Mouse (Mus musculus) myocyte (in vitro differentiated cells): ENCODE results near the gene Parl. TPM values are rescaled to one million over a fixed set of nuclear protein-coding genes. Genes with fewer than 3 reads are reported as not detected.

ENCODE experiments used
- H3K27me3 ChIP-seq: one replicate; pipeline ENCODE4 v1.6.1; 2011; ENCODE audit not compliant: control insufficient read depth, insufficient read depth, insufficient read length
- H3K36me3 ChIP-seq: one replicate; pipeline ENCODE4 v1.6.1; 2011; ENCODE audit not compliant: control insufficient read depth, insufficient read depth
- H3K4me2 ChIP-seq: one replicate; pipeline ENCODE4 v1.6.1; 2011; ENCODE audit warnings: low read depth, control low read depth
- H3K4me3 ChIP-seq: one replicate; pipeline ENCODE4 v1.5.1; 2011; ENCODE audit warnings: mild to moderate bottlenecking, control low read depth, moderate library complexity
- H3K79me2 ChIP-seq: one replicate; pipeline ENCODE4 v1.6.1; 2011; ENCODE audit not compliant: control insufficient read depth, insufficient read depth
- H3ac ChIP-seq: one replicate; pipeline ENCODE4 v1.6.1; 2011; ENCODE audit not compliant: control insufficient read depth, insufficient read length
- CEBPB ChIP-seq: IDR thresholded peaks from 2 replicates; pipeline ENCODE4 v1.6.1; 2011; ENCODE audit warnings: mild to moderate bottlenecking, moderate library complexity; ENCODE audit not compliant: poor library complexity, insufficient read depth, severe bottlenecking
- E2F4 ChIP-seq: IDR thresholded peaks from one replicate; pipeline ENCODE4 v1.6.1; 2011; ENCODE audit warnings: mild to moderate bottlenecking, control low read depth, moderate library complexity; ENCODE audit not compliant: insufficient read depth
- MAX ChIP-seq: IDR thresholded peaks from one replicate; pipeline ENCODE4 v1.6.1; 2011; ENCODE audit warnings: low read depth, mild to moderate bottlenecking, control low read depth
- MYOD1 ChIP-seq, 3 experiments: IDR thresholded peaks; one replicate each; pipeline ENCODE4 v1.6.1; 2011; ENCODE audit warnings: control low read depth in 2 of 3, low read depth in 2 of 3, mild to moderate bottlenecking in 2 of 3, moderate library complexity in 1 of 3; ENCODE audit not compliant: insufficient read length in 2 of 3, control insufficient read depth in 1 of 3
- MYOG ChIP-seq, 3 experiments: IDR thresholded peaks; one replicate each; pipeline ENCODE4 v1.6.1; 2011; ENCODE audit warnings: control low read depth in 2 of 3, low read depth in 2 of 3, mild to moderate bottlenecking in 2 of 3; ENCODE audit not compliant: insufficient read length in 2 of 3, control insufficient read depth in 1 of 3, insufficient read depth in 1 of 3
- POLR2A ChIP-seq: IDR thresholded peaks from one replicate; pipeline ENCODE4 v1.6.1; 2011; ENCODE audit warnings: low read depth, mild to moderate bottlenecking, control low read depth, moderate library complexity; ENCODE audit not compliant: insufficient read length
- POLR2AphosphoS2 ChIP-seq: IDR thresholded peaks from one replicate; pipeline ENCODE4 v1.6.1; 2011; ENCODE audit warnings: low read depth, control low read depth; ENCODE audit not compliant: insufficient read length
- REST ChIP-seq: IDR thresholded peaks from one replicate; pipeline ENCODE4 v1.6.1; 2011; ENCODE audit warnings: mild to moderate bottlenecking, control low read depth, moderate library complexity; ENCODE audit not compliant: insufficient read depth, insufficient read length
- SRF ChIP-seq: IDR thresholded peaks from one replicate; pipeline ENCODE4 v1.6.1; 2011; ENCODE audit warnings: low read depth; ENCODE audit not compliant: control insufficient read depth, insufficient read length
- TCF12 ChIP-seq: IDR thresholded peaks from one replicate; pipeline ENCODE4 v1.6.1; 2011; ENCODE audit warnings: mild to moderate bottlenecking, control low read depth; ENCODE audit not compliant: poor library complexity, insufficient read depth, severe bottlenecking
- TCF3 ChIP-seq: IDR thresholded peaks from one replicate; pipeline ENCODE4 v1.6.1; 2011; ENCODE audit warnings: low read depth, control low read depth; ENCODE audit not compliant: insufficient read length
- USF1 ChIP-seq: IDR thresholded peaks from one replicate; pipeline ENCODE4 v1.6.1; 2011; ENCODE audit warnings: low read depth, mild to moderate bottlenecking, control low read depth, moderate library complexity
- polyA plus RNA-seq: library from polyadenylated mRNA; unstranded; fragments of >200 nt; fragmentation: generic; extraction: Trizol; gene quantifications from one replicate; pipeline ENCODE4 v1.2.1, GENCODE M21; 2012; ENCODE audit warnings: missing spikeins

Parl gene
- polyA plus RNA-seq, 1 experiment: 151 TPM

GRCm38 (mm10) chr16:20325286-20325685 lies 23.1 kb upstream of the Parl start, which contains the start of gene Cyp2ab1:
Gene Cyp2ab1 (minus strand): TSS chr16:20325404.
- H3ac ChIP-seq: no peak within 1 kb of the TSS
- H3K4me3 ChIP-seq: no peak within 1 kb of the TSS
- TF ChIP-seq USF1 (no peak), MYOG (IDR thresholded peaks at IDR 0.05; ENCODE audit: control insufficient read depth in 1 of 3, insufficient read depth in 1 of 3, insufficient read length in 2 of 3, low read depth in 2 of 3) (no peak), TCF12 (no peak), CEBPB (no peak), TCF3 (no peak), POLR2A (no peak), MYOD1 (IDR thresholded peaks at IDR 0.05; ENCODE audit: control insufficient read depth in 1 of 3, insufficient read length in 2 of 3, low read depth in 2 of 3) (no peak)
- no peaks in the 10 kb centered on the region for H3K27me3 ChIP-seq
- H3K79me2 ChIP-seq: no peaks in the 10 kb centered on the region
- no peaks in the 10 kb centered on the region for H3K36me3 ChIP-seq
- peak within 1 kb of the TSS; percentile 42 for H3K4me2 ChIP-seq

- Histone ChIP-seq H3K36me3 (no peaks in the 10 kb centered on the region), H3K4me2 (peak overlapping the region; percentile 42), H3K4me3 (no peak overlapping the region), H3K27me3 (no peaks in the 10 kb centered on the region), H3K79me2 (no peaks in the 10 kb centered on the region), H3ac (no peak overlapping the region)
- TF ChIP-seq CEBPB (peak; percentile 68; the same call in 1 of the 2 replicates), E2F4 (no peak)
These were observed 21.7 kb upstream of the Parl start for GRCm38 (mm10) chr16:20323907-20324306.

DNA sequence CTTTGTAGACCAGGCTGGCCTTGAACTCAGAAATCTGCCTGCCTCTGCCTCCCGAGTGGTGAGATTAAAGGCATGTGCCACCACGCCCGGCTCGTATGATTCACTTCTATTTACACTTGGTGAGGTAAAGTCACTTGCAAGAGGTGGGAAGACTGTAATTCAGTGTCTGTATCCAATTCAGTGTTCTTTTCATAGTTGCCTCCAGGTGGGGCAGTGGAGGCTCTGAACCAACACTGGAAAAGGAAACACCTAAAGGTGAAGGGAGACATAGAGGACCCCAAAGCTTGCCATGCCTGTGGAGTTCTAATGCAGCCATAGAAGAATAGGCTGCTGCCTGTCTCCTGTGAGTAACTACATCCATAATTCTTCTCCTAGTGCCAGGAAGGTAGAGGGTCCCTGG lies 20.1 kb upstream of the Parl start:
- no peak for TF ChIP-seq CEBPB
- TF ChIP-seq MYOG (IDR thresholded peaks at IDR 0.05; ENCODE audit: control insufficient read depth in 1 of 3, insufficient read depth in 1 of 3, insufficient read length in 2 of 3, low read depth in 2 of 3): no peak
- no peak for TF ChIP-seq POLR2A
- no peak for TF ChIP-seq POLR2AphosphoS2
- TF ChIP-seq TCF12: no peak
- no peak for TF ChIP-seq TCF3
- no peak for TF ChIP-seq MAX
- TF ChIP-seq MYOD1 (IDR thresholded peaks at IDR 0.05; ENCODE audit: control insufficient read depth in 1 of 3, insufficient read length in 2 of 3, low read depth in 2 of 3): no peak
- TF ChIP-seq REST: no peak
- no peak for TF ChIP-seq E2F4
- no peak for TF ChIP-seq USF1
- TF ChIP-seq SRF: no peak
- Histone ChIP-seq H3K79me2 (no peaks in the 10 kb centered on the region), H3K27me3 (no peaks in the 10 kb centered on the region), H3K36me3 (no peaks in the 10 kb centered on the region), H3K4me2 (no peak overlapping the region), H3ac (no peak overlapping the region), H3K4me3 (no peak overlapping the region)

- TF ChIP-seq TCF12: no peak
- no peak for TF ChIP-seq SRF
- TF ChIP-seq TCF3: no peak
- TF ChIP-seq MYOG (IDR thresholded peaks at IDR 0.05; ENCODE audit: control insufficient read depth in 1 of 3, insufficient read depth in 1 of 3, insufficient read length in 2 of 3, low read depth in 2 of 3): no peak
- no peak for TF ChIP-seq MAX
- TF ChIP-seq CEBPB: no peak
- no peak for TF ChIP-seq USF1
- no peak for TF ChIP-seq REST
- no peak for TF ChIP-seq E2F4
- TF ChIP-seq MYOD1 (IDR thresholded peaks at IDR 0.05; ENCODE audit: control insufficient read depth in 1 of 3, insufficient read length in 2 of 3, low read depth in 2 of 3): no peak
- TF ChIP-seq POLR2AphosphoS2: no peak
- Histone ChIP-seq H3K79me2 (no peaks in the 10 kb centered on the region), H3K36me3 (no peaks in the 10 kb centered on the region), H3ac (no peak overlapping the region), H3K27me3 (no peaks in the 10 kb centered on the region), H3K4me2 (no peak overlapping the region), H3K4me3 (no peak overlapping the region)
These were observed 14.6 kb upstream of the Parl start for GRCm38 (mm10) chr16:20316770-20317169.

DNA sequence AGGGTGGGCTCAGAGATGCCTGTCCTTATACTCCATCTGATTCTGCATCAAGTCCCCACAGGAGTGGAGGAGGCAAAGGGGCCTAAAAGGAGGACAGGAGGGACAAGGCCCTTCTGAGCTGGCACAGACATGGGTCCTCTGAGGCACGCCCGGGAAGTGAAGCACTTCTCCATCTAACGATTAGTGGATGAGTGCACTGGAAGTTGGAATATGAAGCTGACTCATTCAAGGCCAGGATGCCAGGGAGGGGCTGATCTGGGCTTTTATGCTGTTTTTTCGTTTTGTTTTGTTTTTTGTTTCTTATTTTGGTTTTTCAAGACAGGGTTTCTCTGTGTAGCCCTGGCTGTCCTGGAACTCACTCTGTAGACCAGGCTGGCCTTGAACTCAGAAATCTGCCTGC lies 13.1 kb upstream of the Parl start:
- Histone ChIP-seq H3K79me2 (no peaks in the 10 kb centered on the region), H3K4me3 (no peak overlapping the region), H3K36me3 (no peaks in the 10 kb centered on the region), H3K27me3 (no peaks in the 10 kb centered on the region), H3K4me2 (no peak overlapping the region), H3ac (no peak overlapping the region)
- TF ChIP-seq TCF12 (no peak), SRF (no peak), POLR2AphosphoS2 (no peak), E2F4 (no peak)
